Mouse (Mus musculus): ENCODE results near the gene Kcnk6.

DNA sequence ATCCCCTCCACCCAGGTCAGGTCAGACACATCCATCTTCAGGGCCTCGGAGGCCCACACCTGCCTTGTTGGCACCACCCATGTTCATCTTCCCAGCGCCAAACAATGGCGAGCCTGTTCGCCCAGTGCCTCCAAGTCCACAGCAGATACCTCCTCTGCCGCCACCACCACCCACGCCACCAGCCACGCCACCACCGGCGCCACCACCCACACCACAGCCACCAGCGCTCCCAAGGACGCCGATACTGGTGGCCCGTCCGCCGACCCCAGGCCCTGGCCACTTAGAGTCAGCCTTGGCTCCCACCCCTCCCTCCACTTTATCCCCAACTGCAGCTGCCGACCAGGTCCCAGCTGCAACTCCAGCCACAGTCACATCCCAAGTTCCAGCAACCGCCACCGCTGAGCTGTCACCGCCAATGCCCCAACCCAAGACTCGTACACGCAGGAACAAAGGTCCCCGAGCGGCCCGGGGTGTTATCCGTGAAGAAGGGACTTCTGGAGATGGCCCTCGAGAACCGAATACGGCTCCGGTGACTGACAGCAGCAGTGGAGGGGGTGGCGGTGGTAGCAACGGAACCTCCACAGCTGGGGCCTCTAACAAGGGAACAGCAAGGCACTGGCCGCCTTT is 59.8 kb downstream of the Kcnk6 start:
- TF ChIP-seq EP300 (IDR thresholded peaks at IDR 0.05; ENCODE audit: insufficient read depth, low read depth, low read length) (no peak), CTCF (IDR thresholded peaks at IDR 0.05; ENCODE audit: low read depth, low read length) (no peak)
